Mouse (Mus musculus): Measurements from ENCODE around the gene Ddx55. TPM values are rescaled to one million over a fixed set of nuclear protein-coding genes. Genes with fewer than 3 reads are reported as not detected.

Gene Ddx55
- polyA plus RNA-seq, 1 experiment: 4.9 TPM

DNA sequence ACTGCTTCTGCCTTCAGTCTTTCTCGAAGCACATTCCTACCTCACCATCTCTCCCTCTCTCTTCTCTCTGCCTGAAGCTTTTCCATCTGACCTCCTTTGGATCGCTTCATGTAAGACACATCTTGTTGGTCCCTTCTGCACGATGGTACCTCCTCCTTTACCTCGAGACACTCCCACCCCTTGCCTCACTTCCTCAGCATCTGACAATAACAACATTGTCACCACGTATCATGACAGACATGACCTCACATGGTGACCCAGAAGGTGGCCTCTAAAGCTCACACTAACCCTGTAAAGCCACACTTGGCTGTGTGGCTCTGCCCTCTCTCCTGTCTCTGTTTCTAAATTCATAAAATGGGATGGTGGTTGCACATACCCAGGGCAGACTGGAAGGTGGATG is 36.9 kb upstream of the Ddx55 start:
- Histone ChIP-seq H3K4me3 (ENCODE audit: control insufficient read depth, low read depth, low read length) (no peak overlapping the region), H3K27ac (ENCODE audit: control insufficient read depth, insufficient read depth, low read depth, low read length) (no peak overlapping the region), H3K27me3 (ENCODE audit: control insufficient read depth, insufficient read depth, low read length) (no peaks in the 10 kb centered on the region), H3K36me3 (ENCODE audit: control insufficient read depth, insufficient read depth, low read length) (no peaks in the 10 kb centered on the region), H3K4me1 (ENCODE audit: control insufficient read depth, insufficient read depth, low read length) (no peaks in the 10 kb centered on the region; the same call in 1 of the 2 replicates)
- TF ChIP-seq CTCF (IDR thresholded peaks at IDR 0.05; ENCODE audit: control insufficient read depth, insufficient read depth, insufficient replicate concordance, low read depth, low read length): no peak
- no peak for TF ChIP-seq POLR2A (IDR thresholded peaks at IDR 0.05; ENCODE audit: control insufficient read depth, low read depth, low read length)

DNA sequence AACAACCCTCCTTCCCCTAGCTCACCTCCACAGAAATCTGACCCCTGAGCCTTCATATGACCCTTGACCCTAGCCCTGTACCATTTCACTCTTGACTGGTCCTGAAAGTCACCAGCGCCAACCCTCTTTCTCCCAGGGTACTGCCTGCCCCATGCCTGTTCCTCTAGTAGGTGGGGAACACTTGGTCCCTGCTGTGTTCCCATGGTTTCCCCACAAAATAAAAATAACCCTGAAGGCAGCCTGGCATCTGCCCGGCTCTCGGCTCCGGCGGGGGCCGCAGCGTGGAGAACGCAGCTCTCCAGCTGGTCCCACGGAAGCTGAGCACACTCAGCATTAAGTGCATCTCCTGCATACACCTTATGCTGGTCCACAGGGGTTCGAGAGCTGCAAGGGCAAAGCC is 34.0 kb upstream of the Ddx55 start:
- no peaks in the 10 kb centered on the region for H3K36me3 ChIP-seq (ENCODE audit: control insufficient read depth, insufficient read depth, low read length)
- H3K27me3 ChIP-seq (ENCODE audit: control insufficient read depth, insufficient read depth, low read length): no peaks in the 10 kb centered on the region
- H3K4me1 ChIP-seq (ENCODE audit: control insufficient read depth, insufficient read depth, low read length): no peaks in the 10 kb centered on the region
- TF ChIP-seq POLR2A (IDR thresholded peaks at IDR 0.05; ENCODE audit: control insufficient read depth, low read depth, low read length) (no peak), CTCF (IDR thresholded peaks at IDR 0.05; ENCODE audit: control insufficient read depth, insufficient read depth, insufficient replicate concordance, low read depth, low read length) (no peak)
- no peak overlapping the region for H3K4me3 ChIP-seq (ENCODE audit: control insufficient read depth, low read depth, low read length)
- no peak overlapping the region for H3K27ac ChIP-seq (ENCODE audit: control insufficient read depth, insufficient read depth, low read depth, low read length)

DNA sequence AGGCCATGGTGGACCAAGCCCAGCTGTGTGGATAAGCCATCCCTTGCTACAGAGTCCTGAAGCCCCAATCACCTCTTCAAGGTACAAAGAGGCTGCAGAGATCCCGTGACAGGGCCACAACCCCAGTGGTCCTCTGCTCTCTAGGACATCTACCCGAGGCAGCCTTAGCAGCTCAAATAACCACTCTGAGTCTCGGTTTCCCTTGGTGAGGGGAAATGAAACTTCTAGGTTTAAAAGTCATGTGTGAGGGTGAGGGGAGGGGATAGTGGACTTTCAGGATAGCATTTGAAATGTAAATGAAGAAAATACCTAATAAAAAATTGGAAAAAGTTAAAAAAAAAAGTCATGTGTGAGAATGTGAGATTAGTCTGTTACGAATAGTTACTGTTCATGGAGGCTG is 31.1 kb upstream of the Ddx55 start:
- no peak overlapping the region for H3K27ac ChIP-seq (ENCODE audit: control insufficient read depth, insufficient read depth, low read depth, low read length)
- H3K36me3 ChIP-seq (ENCODE audit: control insufficient read depth, insufficient read depth, low read length): no peaks in the 10 kb centered on the region
- H3K27me3 ChIP-seq (ENCODE audit: control insufficient read depth, insufficient read depth, low read length): no peaks in the 10 kb centered on the region
- no peak overlapping the region for H3K4me3 ChIP-seq (ENCODE audit: control insufficient read depth, low read depth, low read length)
- TF ChIP-seq POLR2A (IDR thresholded peaks at IDR 0.05; ENCODE audit: control insufficient read depth, low read depth, low read length) (no peak), CTCF (IDR thresholded peaks at IDR 0.05; ENCODE audit: control insufficient read depth, insufficient read depth, insufficient replicate concordance, low read depth, low read length) (no peak)
- H3K4me1 ChIP-seq (ENCODE audit: control insufficient read depth, insufficient read depth, low read length): no peaks in the 10 kb centered on the region

DNA sequence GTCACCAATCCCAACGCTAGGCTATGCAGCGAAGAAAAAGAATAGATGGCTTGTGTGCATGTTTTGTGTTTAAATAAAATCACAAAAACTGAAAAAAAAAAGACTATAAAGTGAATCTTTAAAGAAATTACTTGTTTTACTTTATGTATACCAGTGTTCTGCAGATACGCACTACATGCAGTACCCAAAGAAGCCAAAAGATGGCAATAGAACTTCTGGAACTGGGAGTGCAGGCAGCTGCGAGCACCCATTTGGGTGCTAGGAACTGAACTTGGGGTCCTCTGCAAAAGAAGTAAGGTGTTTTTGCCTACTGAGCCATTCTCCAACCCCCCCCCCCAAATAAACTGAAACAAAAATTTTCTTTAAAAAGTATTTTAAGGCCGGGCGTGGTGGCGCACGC is 29.6 kb upstream of the Ddx55 start:
- H3K27ac ChIP-seq (ENCODE audit: control insufficient read depth, insufficient read depth, low read depth, low read length): no peak overlapping the region
- H3K4me1 ChIP-seq (ENCODE audit: control insufficient read depth, insufficient read depth, low read length): no peaks in the 10 kb centered on the region
- H3K36me3 ChIP-seq (ENCODE audit: control insufficient read depth, insufficient read depth, low read length): no peaks in the 10 kb centered on the region
- H3K27me3 ChIP-seq (ENCODE audit: control insufficient read depth, insufficient read depth, low read length): no peaks in the 10 kb centered on the region
- no peak overlapping the region for H3K4me3 ChIP-seq (ENCODE audit: control insufficient read depth, low read depth, low read length)
- TF ChIP-seq POLR2A (IDR thresholded peaks at IDR 0.05; ENCODE audit: control insufficient read depth, low read depth, low read length): no peak
- no peak for TF ChIP-seq CTCF (IDR thresholded peaks at IDR 0.05; ENCODE audit: control insufficient read depth, insufficient read depth, insufficient replicate concordance, low read depth, low read length)

DNA sequence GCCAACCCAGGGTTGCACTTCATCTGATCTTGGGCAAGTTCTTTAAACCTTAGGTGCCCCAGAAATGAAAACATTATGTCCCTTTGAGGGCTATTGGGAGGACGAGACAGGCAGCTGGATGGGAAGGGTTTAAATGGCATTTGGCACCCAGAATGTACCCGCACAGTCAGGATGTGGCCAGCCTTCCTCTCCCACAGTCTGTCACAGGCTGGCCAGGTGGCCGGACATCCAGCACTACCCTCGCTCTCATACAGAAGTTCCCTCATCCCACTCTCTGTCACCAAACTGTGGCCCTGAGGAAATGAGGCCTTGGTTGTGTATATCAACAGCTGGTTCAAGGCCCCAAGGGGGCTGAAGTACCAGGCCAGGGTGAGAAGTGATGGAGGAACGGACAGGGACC is 27.7 kb upstream of the Ddx55 start:
- no peak for TF ChIP-seq POLR2A (IDR thresholded peaks at IDR 0.05; ENCODE audit: control insufficient read depth, low read depth, low read length)
- no peak for TF ChIP-seq CTCF (IDR thresholded peaks at IDR 0.05; ENCODE audit: control insufficient read depth, insufficient read depth, insufficient replicate concordance, low read depth, low read length)
- H3K36me3 ChIP-seq (ENCODE audit: control insufficient read depth, insufficient read depth, low read length): no peaks in the 10 kb centered on the region
- no peaks in the 10 kb centered on the region for H3K27me3 ChIP-seq (ENCODE audit: control insufficient read depth, insufficient read depth, low read length)

DNA sequence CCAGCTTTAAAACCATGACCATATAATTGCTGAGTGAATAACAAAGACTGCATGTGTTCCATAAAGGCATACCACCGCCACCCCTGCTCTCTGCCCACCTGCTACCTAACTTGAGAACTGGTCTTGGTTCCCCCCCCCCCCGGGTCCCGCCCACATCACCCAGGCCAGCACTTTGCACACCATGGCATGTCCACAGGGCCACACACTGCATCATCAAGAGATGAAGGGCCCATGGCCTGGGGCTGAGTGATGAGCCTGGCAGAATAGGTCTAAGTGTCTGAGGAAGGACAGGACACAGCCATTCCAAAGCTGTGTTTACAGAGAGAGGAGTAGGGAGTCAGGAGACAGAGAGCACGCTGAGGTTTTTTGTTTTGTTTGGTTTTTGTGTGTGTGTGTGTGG is 24.3 kb upstream of the Ddx55 start:
- Histone ChIP-seq H3K4me1 (ENCODE audit: control insufficient read depth, insufficient read depth, low read length) (peaks cover 5% of the 10 kb centered on the region), H3K4me3 (ENCODE audit: control insufficient read depth, low read depth, low read length) (no peak overlapping the region), H3K27ac (ENCODE audit: control insufficient read depth, insufficient read depth, low read depth, low read length) (no peak overlapping the region), H3K27me3 (ENCODE audit: control insufficient read depth, insufficient read depth, low read length) (no peaks in the 10 kb centered on the region), H3K36me3 (ENCODE audit: control insufficient read depth, insufficient read depth, low read length) (no peaks in the 10 kb centered on the region)
- TF ChIP-seq CTCF (IDR thresholded peaks at IDR 0.05; ENCODE audit: control insufficient read depth, insufficient read depth, insufficient replicate concordance, low read depth, low read length) (no peak), POLR2A (IDR thresholded peaks at IDR 0.05; ENCODE audit: control insufficient read depth, low read depth, low read length) (no peak)

More for the DNA sequence above, 27.7 kb upstream of the Ddx55 start:
- H3K4me1 ChIP-seq (ENCODE audit: control insufficient read depth, insufficient read depth, low read length): peaks cover 2% of the 10 kb centered on the region; the same call in 1 of the 2 replicates
- no peak overlapping the region for H3K27ac ChIP-seq (ENCODE audit: control insufficient read depth, insufficient read depth, low read depth, low read length)
- H3K4me3 ChIP-seq (ENCODE audit: control insufficient read depth, low read depth, low read length): no peak overlapping the region

DNA sequence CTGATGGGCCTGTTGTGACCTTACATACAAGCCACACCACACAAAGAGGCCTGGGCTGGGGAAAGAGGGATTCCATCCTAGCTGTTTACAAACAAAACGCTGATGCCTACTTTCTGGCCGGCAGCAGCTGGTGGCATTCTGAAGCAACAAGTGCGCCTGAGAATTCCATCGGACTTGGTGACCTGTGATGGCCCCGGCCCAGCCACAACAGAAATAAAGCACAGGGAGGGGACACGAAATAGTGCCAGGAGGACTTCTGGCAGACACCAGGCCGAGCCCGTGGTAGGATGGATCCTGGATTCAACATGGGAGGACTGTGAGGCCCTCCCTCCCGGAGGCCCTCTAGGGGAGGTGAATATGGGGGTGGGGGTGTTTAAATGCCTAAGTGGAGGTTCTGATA is 23.9 kb upstream of the Ddx55 start:
- peaks cover 5% of the 10 kb centered on the region for H3K4me1 ChIP-seq (ENCODE audit: control insufficient read depth, insufficient read depth, low read length)
- no peaks in the 10 kb centered on the region for H3K36me3 ChIP-seq (ENCODE audit: control insufficient read depth, insufficient read depth, low read length)
- H3K27ac ChIP-seq (ENCODE audit: control insufficient read depth, insufficient read depth, low read depth, low read length): no peak overlapping the region
- TF ChIP-seq CTCF (IDR thresholded peaks at IDR 0.05; ENCODE audit: control insufficient read depth, insufficient read depth, insufficient replicate concordance, low read depth, low read length) (no peak), POLR2A (IDR thresholded peaks at IDR 0.05; ENCODE audit: control insufficient read depth, low read depth, low read length) (no peak)
- no peak overlapping the region for H3K4me3 ChIP-seq (ENCODE audit: control insufficient read depth, low read depth, low read length)
- no peaks in the 10 kb centered on the region for H3K27me3 ChIP-seq (ENCODE audit: control insufficient read depth, insufficient read depth, low read length)

DNA sequence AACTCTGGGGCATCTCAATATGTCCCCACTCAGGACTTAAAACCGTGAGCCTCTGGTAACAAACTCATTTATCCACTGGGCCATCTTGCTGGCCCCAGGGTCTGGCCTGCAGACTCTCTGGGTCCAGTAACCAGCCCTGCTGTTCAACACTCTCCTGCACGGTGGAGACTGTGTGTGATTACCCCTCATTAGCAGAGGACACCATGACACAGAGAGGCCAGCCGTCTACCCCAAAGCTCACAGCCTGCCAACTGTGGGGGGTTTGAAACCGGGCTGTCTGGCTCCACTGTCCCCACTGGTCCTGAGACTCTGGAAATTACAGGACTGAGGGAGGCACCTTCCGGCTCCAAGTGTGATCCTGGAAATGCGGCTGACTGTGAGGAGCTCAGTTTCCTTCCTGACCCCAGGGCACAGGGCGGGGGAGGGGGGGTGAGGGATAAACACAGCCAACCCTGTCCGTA is 23.4 kb upstream of the Ddx55 start:
- Histone ChIP-seq H3K36me3 (ENCODE audit: control insufficient read depth, insufficient read depth, low read length) (no peaks in the 10 kb centered on the region), H3K4me1 (ENCODE audit: control insufficient read depth, insufficient read depth, low read length) (peaks cover 5% of the 10 kb centered on the region), H3K4me3 (ENCODE audit: control insufficient read depth, low read depth, low read length) (no peak overlapping the region), H3K27ac (ENCODE audit: control insufficient read depth, insufficient read depth, low read depth, low read length) (no peak overlapping the region), H3K27me3 (ENCODE audit: control insufficient read depth, insufficient read depth, low read length) (no peaks in the 10 kb centered on the region)
- no peak for TF ChIP-seq POLR2A (IDR thresholded peaks at IDR 0.05; ENCODE audit: control insufficient read depth, low read depth, low read length)
- TF ChIP-seq CTCF (IDR thresholded peaks at IDR 0.05; ENCODE audit: control insufficient read depth, insufficient read depth, insufficient replicate concordance, low read depth, low read length): no peak

Data from testis, adult 2 months (tissue).